8 mouse cellular contexts compared by ENCODE assay signal in the genomic region with DNA sequence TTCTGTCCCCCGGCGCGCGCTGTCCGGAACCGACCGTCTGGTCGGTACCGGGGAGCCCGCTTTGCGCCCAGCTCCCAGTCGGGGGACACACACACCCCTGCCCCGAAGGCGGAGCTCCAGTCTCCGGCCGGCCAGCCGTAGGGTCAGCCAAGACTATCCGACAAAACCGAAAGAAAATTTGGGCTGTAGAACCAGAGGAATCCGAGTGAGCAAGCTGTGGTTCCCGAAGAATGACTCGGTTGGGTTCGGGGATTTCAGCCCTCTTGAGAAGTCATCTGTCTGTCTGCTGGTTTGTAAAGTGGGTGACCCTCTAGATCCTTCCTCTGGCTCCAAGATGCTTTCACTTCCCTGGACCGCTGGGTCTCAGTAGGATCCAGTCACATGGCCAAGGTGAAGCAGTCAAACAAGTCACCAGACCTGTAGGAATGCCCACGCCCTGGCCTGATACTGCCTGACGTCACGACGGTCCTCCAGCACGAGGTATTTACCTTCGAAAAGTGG. TPM values are rescaled to one million over a fixed set of nuclear protein-coding genes. Genes with fewer than 3 reads are reported as not detected.
DNase-seq lines count a peak whose midpoint lies in the region; ATAC-seq and TF ChIP-seq lines count a peak whose summit lies in the region.

A gene (minus strand): TSS at position 384 of the 501 bp plus-strand sequence.

- peaks cover 8% of the 10 kb centered on the region for H3K36me3 ChIP-seq in E14TG2a.4 (ENCODE audit: insufficient read depth, low read length)
- no peaks in the 10 kb centered on the region for H3K36me3 ChIP-seq in intestine, embryonic 14.5 days (ENCODE audit: control insufficient read depth, insufficient read depth, low read length)
- no peaks in the 10 kb centered on the region for H3K36me3 ChIP-seq in liver, embryonic 16.5 days (ENCODE audit: control insufficient read depth, insufficient read depth)
- no peaks in the 10 kb centered on the region for H3K36me3 ChIP-seq in neural tube, embryonic 11.5 days (ENCODE audit: control insufficient read depth, insufficient read depth, low read length)

- peak within 1 kb of the TSS; percentile 60 for H3K9ac ChIP-seq in intestine, embryonic 14.5 days (ENCODE audit: low read length)
- peak within 1 kb of the TSS; percentile 35; the same call in 1 of the 2 replicates for H3K9ac ChIP-seq in liver, embryonic 16.5 days (ENCODE audit: low read depth, low read length)
- H3K9ac ChIP-seq in neural tube, embryonic 11.5 days (ENCODE audit: low read length): peak within 1 kb of the TSS; percentile 50

- TF ChIP-seq POLR2A in bone marrow macrophage, adult 2 months (IDR thresholded peaks at IDR 0.05; ENCODE audit: borderline replicate concordance, low read depth, low read length): no peak

- H3K27ac ChIP-seq in bone marrow macrophage, adult 2 months (ENCODE audit: insufficient read depth, low read depth, low read length): peak within 1 kb of the TSS; percentile 58
- peak within 1 kb of the TSS; percentile 9; the same call in 1 of the 2 replicates for H3K27ac ChIP-seq in intestine, embryonic 14.5 days (ENCODE audit: low read depth)
- no peak within 1 kb of the TSS for H3K27ac ChIP-seq in liver, embryonic 16.5 days (ENCODE audit: low read length)
- no peak within 1 kb of the TSS for H3K27ac ChIP-seq in neural tube, embryonic 11.5 days (ENCODE audit: low read depth, low read length)

- no peak for TF ChIP-seq CTCF in E14TG2a.4 (conservative IDR thresholded peaks at IDR 0.05; ENCODE audit: low read length)
- no peak for TF ChIP-seq CTCF in bone marrow macrophage, adult 2 months (IDR thresholded peaks at IDR 0.05; ENCODE audit: low read depth, low read length)

- H3K9me3 ChIP-seq in E14TG2a.4 (ENCODE audit: low read length): no peaks in the 10 kb centered on the region
- no peaks in the 10 kb centered on the region for H3K9me3 ChIP-seq in intestine, embryonic 14.5 days (ENCODE audit: control insufficient read depth, low read length)
- H3K9me3 ChIP-seq in liver, embryonic 16.5 days (replicated peaks; ENCODE audit: control insufficient read depth, low read length): no peaks in the 10 kb centered on the region
- no peaks in the 10 kb centered on the region for H3K9me3 ChIP-seq in neural tube, embryonic 11.5 days (ENCODE audit: control insufficient read depth, low read length)

- peak within 1 kb of the TSS; percentile 100 for H3K4me2 ChIP-seq in intestine, embryonic 14.5 days (ENCODE audit: low read length)
- H3K4me2 ChIP-seq in liver, embryonic 16.5 days (ENCODE audit: low read depth, low read length): peak within 1 kb of the TSS; percentile 72
- H3K4me2 ChIP-seq in neural tube, embryonic 11.5 days (ENCODE audit: low read depth): peak within 1 kb of the TSS; percentile 67

- peak; percentile 73 for ATAC-seq in intestine, embryonic 14.5 days (replicated peaks; ENCODE audit: low FRiP score, low TSS enrichment, low read depth)
- no peak for ATAC-seq in liver, embryonic 16.5 days (ENCODE audit: low read depth)
- no peak for ATAC-seq in neural tube, embryonic 11.5 days (ENCODE audit: insufficient read depth, low FRiP score, low TSS enrichment)

- H3K27me3 ChIP-seq in E14TG2a.4 (ENCODE audit: insufficient read depth, low read length): peaks cover 72% of the 10 kb centered on the region
- peaks cover 24% of the 10 kb centered on the region for H3K27me3 ChIP-seq in intestine, embryonic 14.5 days (replicated peaks; ENCODE audit: control insufficient read depth, insufficient read depth, low read length)
- peaks cover 39% of the 10 kb centered on the region for H3K27me3 ChIP-seq in liver, embryonic 16.5 days (ENCODE audit: control insufficient read depth, insufficient read depth, low read depth, low read length)
- peaks cover 23% of the 10 kb centered on the region for H3K27me3 ChIP-seq in neural tube, embryonic 11.5 days (ENCODE audit: control insufficient read depth, insufficient read depth, low read length)

- peak within 1 kb of the TSS; percentile 73 for H3K4me3 ChIP-seq in E14TG2a.4 (replicated peaks; ENCODE audit: low read length)
- peak within 1 kb of the TSS; percentile 66 for H3K4me3 ChIP-seq in bone marrow macrophage, adult 2 months (ENCODE audit: insufficient read depth, low read length)
- peak within 1 kb of the TSS; percentile 62 for H3K4me3 ChIP-seq in intestine, embryonic 14.5 days (ENCODE audit: low read depth, low read length)
- H3K4me3 ChIP-seq in liver, embryonic 16.5 days (ENCODE audit: low read depth, low read length): peak within 1 kb of the TSS; percentile 61
- H3K4me3 ChIP-seq in neural tube, embryonic 11.5 days (ENCODE audit: low read depth, low read length): peak within 1 kb of the TSS; percentile 40

- peaks cover 27% of the 10 kb centered on the region for H3K4me1 ChIP-seq in E14TG2a.4 (replicated peaks; ENCODE audit: low read depth, low read length)
- peaks cover 26% of the 10 kb centered on the region for H3K4me1 ChIP-seq in bone marrow macrophage, adult 2 months (ENCODE audit: control insufficient read depth, insufficient read depth, low read length)
- no peaks in the 10 kb centered on the region; the same call in none of the 2 replicates for H3K4me1 ChIP-seq in intestine, embryonic 14.5 days (replicated peaks; ENCODE audit: control insufficient read depth, insufficient read depth, low read length)
- H3K4me1 ChIP-seq in liver, embryonic 16.5 days (ENCODE audit: control insufficient read depth, low read depth, low read length): no peaks in the 10 kb centered on the region; the same call in 1 of the 2 replicates
- no peaks in the 10 kb centered on the region for H3K4me1 ChIP-seq in neural tube, embryonic 11.5 days (ENCODE audit: control insufficient read depth, insufficient read depth, low read length)

- intact Hi-C loops in gastrocnemius, postnatal 36 days (cut with DNase I): loop anchor here (2.0 kb wide), 1 partner anchor 45 kb away; a partner anchor contains a TSS

- 4% methylated on average over 30 of the region's 30 CpGs for WGBS in intestine, embryonic 14.5 days
- WGBS in liver, embryonic 16.5 days (ENCODE audit: insufficient replicate concordance): 3% methylated on average over 30 of the region's 30 CpGs
- 3% methylated on average over 30 of the region's 30 CpGs for whole genome bisulfite sequencing in neural tube, embryonic 11.5 days

- DNase-seq in gastrocnemius, postnatal 36 days: peak; percentile 42 to 51
- no peak for DNase-seq in intestine, embryonic 14.5 days (ENCODE audit: low spot score)
- no peak for DNase-seq in neural tube, embryonic 11.5 days (ENCODE audit: low spot score)
- no peak for DNase-seq in cerebellum, postnatal 36 days
- DNase-seq in frontal cortex, postnatal 14 days (ENCODE audit: low spot score in 2 of 2): no peak

RNA-seq across cellular contexts. Expression of the gene that starts here (rescaled TPM):
- polyA plus RNA-seq in bone marrow macrophage, adult 2 months (2012; ENCODE audit: insufficient read depth, insufficient read length, missing spikeins): 434 and 456 TPM in 2 replicates
- 1 to 10 TPM; 1.4 to 1.5 TPM for total RNA-seq in gastrocnemius, postnatal 36 days (2021)
- polyA plus RNA-seq in intestine, embryonic 14.5 days (2014; fragmentation: Nextera tagmentation; extraction: Ambion mirVana): 8.0 and 10.0 TPM in 2 replicates
- polyA plus RNA-seq in liver, embryonic 16.5 days (2015; fragmentation: Nextera tagmentation; extraction: Ambion mirVana): 2.6 and 3.0 TPM in 2 replicates
- 0.84 and 0.93 TPM in 2 replicates for polyA plus RNA-seq in neural tube, embryonic 11.5 days (2014; fragmentation: Nextera tagmentation; extraction: Ambion mirVana)

Comparison
In these comparisons a context has a peak if more than half of its experiments do, and no peak if none do; other contexts are left out.
1. RNA of the gene that starts here (polyA plus RNA-seq): 434 to 456 TPM in bone marrow macrophage, adult 2 months; 8.0 to 10.0 TPM in intestine, embryonic 14.5 days, 2.6 to 3.0 TPM in liver, embryonic 16.5 days and 0.84 to 0.93 TPM in neural tube, embryonic 11.5 days; every median in the first group is over 10 times any median in the second.
2. H3K27ac ChIP-seq: peak in bone marrow macrophage, adult 2 months (single experiment) and intestine, embryonic 14.5 days (single experiment); none in liver, embryonic 16.5 days (single experiment) and neural tube, embryonic 11.5 days (single experiment).
3. DNase-seq: peak in gastrocnemius, postnatal 36 days (2 of 2); none in intestine, embryonic 14.5 days (single experiment), neural tube, embryonic 11.5 days (single experiment), cerebellum, postnatal 36 days (0 of 2) and frontal cortex, postnatal 14 days (0 of 2).
4. Peak in every context shown above with its lines, with median percentiles within 50 percentile points of each other: H3K4me3 ChIP-seq, H3K4me2 ChIP-seq and H3K9ac ChIP-seq.